Mouse (Mus musculus) kidney, embryonic 15.5 days (tissue): ENCODE data around the gene Vipr1. TPM values are rescaled to one million over a fixed set of nuclear protein-coding genes. Genes with fewer than 3 reads are reported as not detected.

Experiments used
- ATAC-seq: fragments of 200-750 bp; cut with Nextera tagmentation; replicated peaks from 2 replicates; pipeline ENCODE4 v1.8.0; 2017; ENCODE audit warnings: moderate TSS enrichment; ENCODE audit not compliant: low FRiP score
- H3K27ac ChIP-seq: fragments of 300-500 bp; sonication (generic); 2 replicates; pipeline ENCODE4 v1.5.1; 2015; ENCODE audit warnings: mild to moderate bottlenecking, inconsistent platforms
- H3K27me3 ChIP-seq: fragments of 300-500 bp; sonication (generic); 2 replicates; pipeline ENCODE4 v1.6.1; 2015; ENCODE audit warnings: inconsistent platforms
- H3K36me3 ChIP-seq: fragments of 300-500 bp; sonication (generic); 2 replicates; pipeline ENCODE4 v1.6.1; 2015; ENCODE audit warnings: inconsistent platforms
- H3K4me1 ChIP-seq: fragments of 300-500 bp; sonication (generic); 2 replicates; pipeline ENCODE4 v1.6.1; 2015; ENCODE audit warnings: inconsistent platforms
- H3K4me2 ChIP-seq: fragments of 300-500 bp; sonication (generic); 2 replicates; pipeline ENCODE4 v1.6.1; 2015; ENCODE audit warnings: moderate library complexity, mild to moderate bottlenecking, inconsistent platforms
- H3K4me3 ChIP-seq: fragments of 300-500 bp; sonication (generic); replicated peaks from 2 replicates; pipeline ENCODE4 v1.5.1; 2015; ENCODE audit warnings: mild to moderate bottlenecking, inconsistent platforms
- H3K9ac ChIP-seq: fragments of 300-500 bp; sonication (generic); 2 replicates; pipeline ENCODE4 v1.6.1; 2015; ENCODE audit warnings: mild to moderate bottlenecking, inconsistent platforms
- H3K9me3 ChIP-seq: fragments of 300-500 bp; sonication (generic); replicated peaks from 2 replicates; pipeline ENCODE4 v1.6.1; 2016; ENCODE audit warnings: inconsistent platforms
- WGBS: fragments of 180-500 bp; shearing (Covaris S2); methylation state at CpG from one replicate; pipeline ENCODE4 v1.1.7; 2015; ENCODE audit warnings: mixed read lengths; 5-methylcytosine and 5-hydroxymethylcytosine counted together
- polyA plus RNA-seq: library from polyadenylated mRNA; unstranded; fragments of >200 nt; fragmentation: Nextera tagmentation; extraction: Ambion mirVana; gene quantifications from 2 replicates; pipeline ENCODE4 v1.2.1, GENCODE M21; 2015

The Vipr1 gene
- polyA plus RNA-seq, 1 experiment from 2014 or later: 0.18 TPM

DNA sequence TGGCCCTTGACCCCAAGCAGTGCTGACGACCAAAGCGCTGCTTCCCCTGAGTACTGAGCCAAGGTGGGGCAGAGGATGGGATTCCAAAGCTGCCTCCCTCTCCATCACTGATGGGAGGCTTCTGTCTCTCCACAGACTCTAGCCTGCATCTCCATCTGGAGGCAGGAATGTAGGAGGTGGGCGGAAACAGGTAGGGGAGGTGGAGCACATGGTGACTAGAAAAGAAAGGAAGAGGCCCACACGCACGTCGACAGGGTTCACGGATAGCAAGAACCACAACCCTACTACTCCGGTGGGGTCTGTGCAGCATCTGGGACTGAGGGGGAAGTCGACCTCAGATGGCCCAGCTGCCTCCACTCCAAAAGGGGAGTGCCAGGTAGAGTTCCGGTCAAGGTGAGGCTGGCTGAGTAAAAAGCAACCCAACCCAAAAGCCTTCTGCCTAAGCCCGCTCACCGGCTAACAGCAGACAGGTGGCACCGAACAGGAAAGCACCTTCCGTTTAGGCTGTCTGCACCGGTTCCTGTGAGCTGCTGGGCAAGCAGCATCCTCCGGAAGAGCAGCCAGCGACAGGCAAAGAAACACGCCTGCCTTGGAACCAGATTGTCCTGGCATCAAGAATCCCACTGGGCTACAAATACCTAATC, 39.6 kb downstream of the Vipr1 start:
- no peaks in the 10 kb centered on the region for H3K27me3 ChIP-seq
- H3K27ac ChIP-seq: no peak overlapping the region
- H3K36me3 ChIP-seq: peaks cover 35% of the 10 kb centered on the region
- no peak overlapping the region for H3K4me2 ChIP-seq
- no peak overlapping the region for H3K4me3 ChIP-seq
- WGBS: 77% methylated on average over 18 of the region's 18 CpGs
- peaks cover 8% of the 10 kb centered on the region for H3K4me1 ChIP-seq
- no peaks in the 10 kb centered on the region for H3K9me3 ChIP-seq
- H3K9ac ChIP-seq: no peak overlapping the region
- no peak for ATAC-seq

DNA sequence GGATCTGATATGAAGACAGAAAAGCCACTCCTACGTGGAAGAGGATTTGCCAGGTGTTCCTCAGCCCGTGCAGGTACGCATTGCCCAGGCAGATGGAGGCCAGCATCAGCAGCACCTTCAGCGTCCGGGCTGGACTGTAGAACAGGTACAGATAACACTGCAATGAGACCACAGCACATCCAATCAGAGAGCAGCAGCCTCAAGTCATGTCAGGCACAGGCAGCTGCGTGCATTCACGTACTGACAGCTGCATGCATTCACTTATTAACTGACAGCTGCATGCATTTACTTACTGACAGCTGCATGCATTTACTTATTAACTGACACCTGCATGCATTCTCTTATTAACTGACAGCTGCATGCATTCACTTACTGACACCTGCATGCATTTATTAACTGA, 42.2 kb downstream of the Vipr1 start:
- H3K36me3 ChIP-seq: peaks cover 52% of the 10 kb centered on the region
- WGBS: 80% methylated on average over 7 of the region's 7 CpGs
- H3K9ac ChIP-seq: no peak overlapping the region
- H3K4me2 ChIP-seq: no peak overlapping the region
- H3K4me3 ChIP-seq: no peak overlapping the region
- ATAC-seq: no peak
- H3K9me3 ChIP-seq: no peaks in the 10 kb centered on the region
- H3K27ac ChIP-seq: no peak overlapping the region
- H3K27me3 ChIP-seq: no peaks in the 10 kb centered on the region
- H3K4me1 ChIP-seq: 0 out of 2 replicates have a peak, but pooled peaks cover under 1% of the 10 kb centered on the region

DNA sequence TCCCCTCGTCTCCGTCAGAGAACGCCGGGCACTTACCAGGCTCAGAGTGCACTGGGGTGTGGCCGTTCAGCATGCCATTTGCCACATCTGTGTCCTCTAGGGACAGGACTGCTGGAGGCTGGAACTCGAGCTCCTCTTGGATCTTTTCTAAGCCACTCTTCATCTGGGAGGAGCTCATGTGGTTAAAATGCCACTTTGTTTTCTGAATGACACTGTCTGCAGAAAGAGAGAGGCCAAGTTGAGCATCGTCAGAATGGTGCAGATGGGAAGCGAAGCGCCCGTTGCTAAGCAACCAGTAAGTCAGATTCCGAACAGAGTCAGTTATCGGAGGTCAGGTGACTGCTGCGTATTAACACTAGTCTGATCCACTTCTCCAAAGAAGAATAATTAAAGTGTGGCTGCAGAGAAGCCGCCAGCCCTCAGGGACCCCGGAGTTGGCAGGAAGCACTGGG, 47.7 kb downstream of the Vipr1 start:
- Histone ChIP-seq H3K9ac (no peak overlapping the region), H3K27ac (no peak overlapping the region), H3K9me3 (no peaks in the 10 kb centered on the region), H3K36me3 (peaks cover 39% of the 10 kb centered on the region), H3K27me3 (no peaks in the 10 kb centered on the region), H3K4me1 (no peaks in the 10 kb centered on the region), H3K4me3 (no peak overlapping the region), H3K4me2 (no peak overlapping the region)
- WGBS: 56% methylated on average over 15 of the region's 15 CpGs
- ATAC-seq: no peak

DNA sequence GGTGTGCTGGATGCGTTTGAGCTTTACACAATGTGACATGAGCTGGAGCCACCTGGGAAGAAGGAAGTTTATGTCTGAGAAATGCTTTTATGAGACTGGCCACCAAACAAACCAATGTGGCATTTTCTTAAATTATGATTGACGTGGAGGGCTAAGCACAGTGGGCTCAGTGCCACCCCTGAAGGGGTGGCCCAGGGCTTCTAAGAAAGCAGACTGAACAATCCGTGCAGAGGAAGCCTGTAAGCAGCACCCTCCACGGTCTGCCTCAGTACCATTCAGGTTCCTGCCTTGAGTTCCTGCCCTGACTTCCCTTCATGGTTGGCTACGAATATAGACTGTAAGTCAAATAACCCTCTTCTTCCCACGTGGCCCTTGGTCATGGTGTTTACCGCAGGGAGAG, 48.2 kb downstream of the Vipr1 start:
- H3K4me3 ChIP-seq: no peak overlapping the region
- H3K36me3 ChIP-seq: peaks cover 36% of the 10 kb centered on the region
- no peak overlapping the region for H3K4me2 ChIP-seq
- H3K9me3 ChIP-seq: no peaks in the 10 kb centered on the region
- no peak overlapping the region for H3K27ac ChIP-seq
- H3K9ac ChIP-seq: no peak overlapping the region
- WGBS: 94% methylated on average over 7 of the region's 7 CpGs
- ATAC-seq: no peak
- no peaks in the 10 kb centered on the region for H3K4me1 ChIP-seq
- H3K27me3 ChIP-seq: no peaks in the 10 kb centered on the region

DNA sequence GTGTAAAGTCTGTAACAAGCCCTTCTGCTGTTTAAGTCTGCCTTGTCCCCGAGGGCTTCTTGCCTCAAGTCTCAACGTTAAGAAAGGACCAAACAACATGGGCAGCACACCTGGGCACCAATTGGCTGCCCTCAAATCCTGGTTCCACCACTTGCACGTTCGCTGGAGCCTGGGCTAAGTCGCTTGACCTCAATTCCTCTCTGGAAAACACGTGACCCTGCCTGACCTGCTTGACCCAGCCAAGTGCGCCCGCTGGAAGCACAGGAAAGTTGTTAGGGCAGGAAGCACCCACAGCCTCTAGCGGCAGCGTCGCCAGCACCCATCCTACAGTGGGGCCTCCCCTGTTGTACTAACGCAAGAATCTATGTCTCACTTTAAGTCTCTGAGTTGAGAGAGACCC, 52.2 kb downstream of the Vipr1 start:
- H3K9me3 ChIP-seq: no peaks in the 10 kb centered on the region
- no peak for ATAC-seq
- H3K4me2 ChIP-seq: no peak overlapping the region
- no peak overlapping the region for H3K27ac ChIP-seq
- H3K9ac ChIP-seq: no peak overlapping the region
- WGBS: 72% methylated on average over 12 of the region's 12 CpGs
- H3K27me3 ChIP-seq: no peaks in the 10 kb centered on the region
- H3K4me1 ChIP-seq: no peaks in the 10 kb centered on the region
- peaks cover 29% of the 10 kb centered on the region for H3K36me3 ChIP-seq
- no peak overlapping the region for H3K4me3 ChIP-seq

DNA sequence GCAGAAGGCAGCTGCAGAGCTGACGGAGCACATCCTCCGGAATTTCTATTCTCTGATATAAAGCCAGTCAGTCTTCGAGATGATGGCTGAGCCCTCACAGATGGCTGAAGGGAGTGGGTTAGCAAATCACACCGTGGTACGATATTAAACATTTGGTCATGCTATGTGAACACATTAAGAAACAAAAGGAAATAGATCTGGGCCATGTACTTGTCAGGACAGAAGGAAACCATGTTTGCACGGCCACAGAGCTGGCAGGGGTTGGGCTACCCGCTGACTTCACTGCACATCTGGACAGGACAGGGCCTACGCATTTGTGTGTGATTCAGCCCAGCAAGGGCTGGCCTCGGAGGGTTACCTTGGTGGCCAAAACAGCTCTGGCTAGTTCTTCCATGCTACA, 54.1 kb downstream of the Vipr1 start:
- H3K9me3 ChIP-seq: no peaks in the 10 kb centered on the region
- no peak for ATAC-seq
- 86% methylated on average over 9 of the region's 9 CpGs for WGBS

DNA sequence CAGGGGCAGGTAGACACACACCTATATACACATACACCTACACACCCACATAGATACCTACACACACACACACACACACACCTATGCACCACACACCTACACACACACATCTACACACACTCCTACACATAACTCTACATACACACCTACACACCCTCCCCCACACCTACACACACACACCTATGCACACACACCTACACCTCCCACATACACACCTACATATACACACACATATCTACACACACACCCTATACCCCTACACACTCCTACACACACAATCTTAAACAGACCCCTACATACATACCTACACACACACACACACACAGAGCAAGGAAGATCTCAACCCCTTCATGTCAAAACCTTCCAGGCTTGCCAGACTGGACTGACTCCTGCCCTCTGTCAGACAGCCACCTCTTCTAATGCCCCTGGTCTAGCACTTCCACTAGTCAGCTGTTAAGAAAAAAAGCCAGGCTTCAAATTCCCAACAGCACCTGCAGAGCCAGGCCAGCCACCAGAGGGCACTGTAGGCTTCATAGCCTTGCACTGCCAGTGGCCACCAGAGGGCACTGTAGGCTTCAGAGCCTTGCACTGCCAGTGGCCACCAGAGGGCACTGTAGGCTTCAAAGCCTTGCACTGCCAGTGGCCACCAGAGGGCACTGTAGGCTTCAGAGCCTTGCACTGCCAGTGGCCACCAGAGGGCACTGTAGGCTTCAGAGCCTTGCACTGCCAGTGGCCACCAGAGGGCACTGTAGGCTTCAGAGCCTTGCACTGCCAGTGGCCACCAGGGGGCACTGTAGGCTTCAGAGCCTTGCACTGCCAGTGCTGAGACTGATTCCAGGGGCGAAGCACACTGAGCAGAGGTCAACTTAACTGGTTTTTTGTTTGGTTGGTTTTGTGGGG, 54.9 kb downstream of the Vipr1 start:
- Histone ChIP-seq H3K27me3 (no peaks in the 10 kb centered on the region), H3K4me2 (no peak overlapping the region), H3K4me3 (no peak overlapping the region), H3K9me3 (no peaks in the 10 kb centered on the region), H3K27ac (no peak overlapping the region), H3K4me1 (no peaks in the 10 kb centered on the region), H3K36me3 (peaks cover 19% of the 10 kb centered on the region; the same call in 1 of the 2 replicates), H3K9ac (no peak overlapping the region)
- WGBS: 100% methylated on average over 1 of the region's 1 CpGs
- ATAC-seq: 0 out of 2 replicates have a peak, but pooled peaks have one; percentile 12

More for the DNA sequence above, 54.1 kb downstream of the Vipr1 start:
- no peak overlapping the region for H3K27ac ChIP-seq
- no peaks in the 10 kb centered on the region for H3K4me1 ChIP-seq
- H3K36me3 ChIP-seq: peaks cover 24% of the 10 kb centered on the region
- H3K27me3 ChIP-seq: no peaks in the 10 kb centered on the region
- no peak overlapping the region for H3K4me3 ChIP-seq
- no peak overlapping the region for H3K9ac ChIP-seq
- H3K4me2 ChIP-seq: no peak overlapping the region

DNA sequence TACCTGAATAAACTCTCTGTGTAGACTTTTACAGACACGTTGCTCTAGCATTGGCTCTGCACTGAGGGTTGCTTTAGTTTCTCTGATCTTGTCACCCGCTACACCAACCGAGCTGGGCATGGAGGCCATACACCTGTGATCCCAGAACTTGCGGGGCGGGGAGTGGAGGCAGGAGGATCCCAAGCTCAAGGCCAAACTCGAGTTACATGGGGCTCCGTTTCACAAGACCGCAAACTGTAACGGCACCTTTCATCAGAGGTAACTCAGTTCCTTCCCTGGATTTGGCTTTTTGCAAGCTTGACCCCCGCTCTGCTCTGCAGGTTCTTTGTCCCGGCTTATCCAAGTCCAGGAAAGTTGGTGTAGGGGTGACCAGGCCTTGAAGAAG, 61.7 kb downstream of the Vipr1 start:
- Histone ChIP-seq H3K36me3 (0 out of 2 replicates have a peak, but pooled peaks cover 3% of the 10 kb centered on the region), H3K4me3 (peak overlapping the region; percentile 92), H3K9ac (peak overlapping the region; percentile 55), H3K27ac (peak overlapping the region; percentile 79; the same call in 1 of the 2 replicates), H3K4me1 (peaks cover 32% of the 10 kb centered on the region), H3K9me3 (no peaks in the 10 kb centered on the region), H3K4me2 (peak overlapping the region; percentile 77), H3K27me3 (no peaks in the 10 kb centered on the region)
- WGBS: 24% methylated on average over 11 of the region's 11 CpGs
- no peak for ATAC-seq

DNA sequence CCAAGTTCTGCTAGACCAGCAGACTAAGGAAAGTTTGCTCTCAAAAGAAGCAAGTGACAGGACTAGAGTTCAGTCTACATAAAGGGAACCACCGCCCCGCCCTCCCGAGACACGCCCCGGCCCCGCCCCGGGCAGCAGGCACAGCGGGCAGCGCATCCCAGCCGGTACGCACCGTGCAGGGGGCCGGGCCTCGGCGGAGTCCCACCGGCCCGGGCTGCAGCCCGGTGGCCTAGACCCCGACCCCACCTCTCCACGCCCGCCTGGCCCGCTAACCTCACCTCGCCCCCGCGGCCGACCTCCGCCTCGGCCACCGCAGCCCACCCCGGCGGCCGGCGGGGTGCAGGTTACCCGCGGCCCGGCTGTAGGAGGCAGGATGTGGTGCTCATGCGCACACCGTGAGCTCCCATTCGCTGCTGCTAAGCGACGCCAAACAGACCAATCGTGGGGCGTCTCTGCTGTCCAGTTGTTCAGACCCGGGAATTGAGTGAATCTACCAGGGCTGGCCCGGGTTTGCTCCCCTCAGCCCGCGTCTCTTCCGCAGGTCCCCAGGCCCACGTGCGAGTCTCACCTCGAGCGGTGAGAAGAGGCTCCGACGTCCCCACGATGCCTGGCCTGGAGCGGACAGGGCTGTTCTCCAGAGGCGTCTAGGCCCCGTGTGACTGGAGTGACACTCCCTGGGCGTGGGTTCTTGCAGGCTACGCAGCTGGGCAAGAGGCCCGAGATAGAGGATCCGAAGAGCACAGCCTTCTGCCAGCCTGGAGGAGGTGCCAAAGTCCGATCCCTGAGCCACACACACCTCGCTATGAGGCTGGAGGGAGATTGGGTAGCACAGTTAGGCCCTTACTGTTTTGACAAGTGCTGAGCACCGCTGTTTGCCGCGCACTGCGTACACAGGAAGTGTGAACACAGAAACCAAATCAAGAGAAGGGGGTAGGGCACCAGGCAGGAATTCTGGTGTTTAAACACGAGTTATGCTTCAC, 62.4 kb downstream of the Vipr1 start, which contains the start of gene Sec22c:
Sec22c (minus strand) TSS at position 845 of the 980 bp plus-strand sequence.
- peak within 1 kb of the TSS; percentile 77 for H3K4me2 ChIP-seq
- under 1% methylated on average over 69 of the region's 69 CpGs for WGBS
- peaks cover 37% of the 10 kb centered on the region for H3K4me1 ChIP-seq
- H3K4me3 ChIP-seq: peak within 1 kb of the TSS; percentile 92
- peak; percentile 97 for ATAC-seq
- H3K9me3 ChIP-seq: no peaks in the 10 kb centered on the region
- no peaks in the 10 kb centered on the region for H3K27me3 ChIP-seq
- H3K27ac ChIP-seq: peak within 1 kb of the TSS; percentile 79
- H3K9ac ChIP-seq: peak within 1 kb of the TSS; percentile 55
- H3K36me3 ChIP-seq: no peaks in the 10 kb centered on the region

DNA sequence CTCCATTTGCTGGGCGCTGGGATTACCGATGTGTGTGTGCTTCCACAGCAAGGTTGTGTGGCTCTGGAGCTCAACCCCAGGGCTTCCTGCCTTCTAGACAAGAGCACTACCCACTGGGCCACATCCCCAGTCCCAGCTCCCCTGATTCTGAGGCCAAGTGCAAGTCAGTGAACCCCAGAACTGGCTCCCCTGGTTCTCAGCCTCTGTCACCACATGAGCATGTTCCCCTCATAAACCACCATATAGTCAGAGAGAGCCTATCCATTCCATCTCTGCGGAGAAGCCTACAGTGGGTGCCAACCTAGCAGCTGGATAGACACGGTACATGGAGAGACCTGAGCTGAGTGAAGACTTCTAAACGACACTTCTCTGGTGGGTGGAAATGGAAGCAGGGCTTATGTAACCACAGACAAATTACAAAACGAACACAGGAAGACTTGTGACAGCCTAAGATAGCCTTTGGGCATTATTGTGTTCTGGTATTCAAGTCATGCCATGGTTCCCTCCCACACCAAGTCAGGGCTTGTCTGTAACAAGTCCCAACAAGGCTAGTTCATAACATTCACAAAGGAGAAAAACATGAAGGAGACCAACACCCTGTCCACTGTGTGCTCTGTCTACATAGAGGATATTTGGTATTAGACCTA, 63.6 kb downstream of the Vipr1 start:
- Histone ChIP-seq H3K4me2 (no peak overlapping the region), H3K36me3 (no peaks in the 10 kb centered on the region), H3K4me1 (peaks cover 43% of the 10 kb centered on the region), H3K27ac (no peak overlapping the region), H3K9me3 (no peaks in the 10 kb centered on the region), H3K9ac (no peak overlapping the region), H3K27me3 (no peaks in the 10 kb centered on the region), H3K4me3 (0 out of 2 replicates have a peak overlapping the region, but pooled peaks have one; percentile 92)
- ATAC-seq: no peak
- WGBS: 78% methylated on average over 6 of the region's 6 CpGs

DNA sequence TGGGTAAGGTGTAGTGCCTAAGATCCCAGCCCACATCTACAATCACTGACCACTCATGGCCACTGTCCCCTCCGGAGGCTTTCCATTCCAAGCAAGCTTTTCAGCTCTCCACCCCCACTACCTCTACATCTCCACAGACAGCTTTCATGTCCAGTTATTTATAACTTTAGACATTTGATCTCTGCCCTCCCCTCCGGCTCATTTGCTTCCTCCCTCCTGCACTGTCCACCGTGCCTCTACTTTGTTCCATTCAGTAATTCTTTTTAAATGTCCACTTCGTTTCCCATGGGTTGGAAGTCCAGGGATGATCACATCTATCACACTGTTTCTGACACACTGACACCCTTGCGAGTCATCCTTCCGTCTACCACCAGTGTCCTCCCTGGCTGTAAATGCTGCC, 65.3 kb downstream of the Vipr1 start:
- no peaks in the 10 kb centered on the region for H3K9me3 ChIP-seq
- peaks cover 57% of the 10 kb centered on the region for H3K4me1 ChIP-seq
- H3K4me3 ChIP-seq: no peak overlapping the region
- H3K27me3 ChIP-seq: no peaks in the 10 kb centered on the region
- H3K27ac ChIP-seq: peak overlapping the region; percentile 61
- H3K4me2 ChIP-seq: peak overlapping the region; percentile 31
- no peak for ATAC-seq
- H3K9ac ChIP-seq: no peak overlapping the region
- 18% methylated on average over 6 of the region's 6 CpGs for WGBS
- peaks cover 4% of the 10 kb centered on the region; the same call in 1 of the 2 replicates for H3K36me3 ChIP-seq
